Mouse (Mus musculus): ENCODE data around the gene Ptprn2.

Gene Ptprn2

DNA sequence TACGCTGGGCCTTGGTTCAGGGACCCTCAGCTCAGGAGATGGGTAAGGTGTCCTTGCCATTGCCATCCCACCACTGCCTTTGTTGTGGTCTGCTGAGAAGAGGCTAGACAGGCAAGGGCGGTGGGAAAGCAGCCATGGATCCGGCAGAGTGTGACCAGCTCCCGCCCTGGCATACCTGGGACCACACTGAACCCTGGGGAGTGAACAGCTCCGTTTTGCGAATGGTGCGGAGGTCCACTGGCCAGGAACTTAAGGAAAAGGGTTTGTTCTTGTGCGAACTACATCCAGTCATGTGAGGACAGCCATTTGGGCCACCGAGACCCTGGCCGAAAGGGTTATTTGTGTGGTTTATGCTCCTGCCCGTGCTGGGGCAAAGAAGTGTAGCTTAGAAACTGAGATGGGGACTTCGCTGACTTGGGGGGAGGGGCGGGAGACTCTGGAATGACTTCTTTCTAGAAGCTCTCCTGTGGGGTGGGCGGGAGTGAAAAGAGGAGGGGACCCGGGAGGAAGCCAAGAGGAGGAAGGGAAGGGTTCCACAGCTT lies 674.2 kb downstream of the Ptprn2 start:
- DNase-seq (ENCODE audit: low spot score in 2 of 2), result no peak

DNA sequence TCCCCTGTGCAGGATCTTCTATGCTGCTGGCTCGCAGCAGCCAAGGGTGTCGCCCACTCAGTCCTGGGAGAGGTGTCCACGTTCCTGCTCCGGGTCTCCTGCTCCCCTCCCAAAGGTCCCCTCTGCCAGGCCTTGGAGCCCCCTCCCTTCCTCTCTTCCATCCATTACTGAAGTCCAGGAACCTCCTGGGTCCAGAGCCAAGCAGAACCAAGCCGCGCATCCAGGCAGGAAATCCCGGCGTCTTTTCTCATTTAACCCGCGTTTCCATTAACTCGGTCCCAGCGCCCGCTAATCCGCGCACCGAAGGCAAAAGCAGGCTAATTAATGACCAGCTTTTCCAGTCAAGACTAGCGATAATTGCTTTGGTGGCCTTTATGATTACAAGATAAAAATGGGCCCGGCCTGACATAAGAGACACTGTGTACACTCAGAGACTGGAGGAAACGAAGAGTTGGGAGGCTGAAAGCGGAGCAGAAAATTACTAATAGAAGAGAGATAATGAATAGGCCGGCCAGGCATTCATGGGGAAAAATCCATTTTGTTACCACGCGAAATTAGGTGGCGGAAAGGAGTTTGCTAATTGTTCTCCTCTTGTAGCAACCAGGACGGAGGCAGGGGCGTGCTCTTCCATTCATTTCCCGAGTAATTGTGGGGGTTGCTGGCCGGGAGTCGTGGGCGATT lies 674.8 kb downstream of the Ptprn2 start:
- no peak for DNase-seq (ENCODE audit: low spot score in 2 of 2)

DNA sequence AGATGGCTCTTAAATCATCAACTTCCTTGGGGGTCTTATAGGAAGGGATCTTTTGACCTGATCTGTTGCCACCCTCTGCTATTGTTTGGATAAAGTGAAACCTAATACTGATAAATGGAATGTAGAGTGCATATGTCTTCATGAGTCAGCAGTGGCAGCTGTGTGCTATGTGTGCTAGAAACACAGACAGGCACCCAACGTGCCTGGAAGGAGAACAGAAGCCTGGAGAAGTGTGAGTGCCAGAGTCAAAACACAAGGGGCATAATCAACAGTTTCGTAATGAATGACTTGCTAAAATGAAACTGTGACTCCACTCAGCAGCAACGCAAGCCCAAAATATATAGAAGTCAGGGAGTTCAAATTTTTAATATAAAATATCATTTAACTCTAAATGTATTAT lies 676.7 kb downstream of the Ptprn2 start:
- DNase-seq (ENCODE audit: low spot score in 2 of 2), result no peak

DNA sequence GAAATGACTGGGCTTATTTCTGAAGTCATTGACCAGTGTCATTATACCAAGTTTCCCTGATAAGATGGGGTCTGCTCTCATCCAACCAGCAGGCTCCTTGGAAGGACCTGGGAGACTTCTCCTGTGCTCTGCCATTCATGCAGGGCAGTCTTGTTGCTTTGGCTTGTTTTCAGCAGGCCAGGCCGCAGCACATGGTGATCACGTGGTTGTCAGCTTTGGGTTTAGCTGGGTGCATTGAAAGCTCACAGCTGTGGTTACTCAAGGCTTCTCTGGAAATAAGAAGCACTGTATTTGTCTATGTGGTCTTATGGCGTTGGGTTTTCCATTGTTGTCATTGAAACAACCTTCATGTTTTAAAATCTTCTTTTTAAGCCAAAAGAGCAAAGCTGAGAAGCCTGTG lies 678.3 kb downstream of the Ptprn2 start:
- no peak for DNase-seq (ENCODE audit: low spot score in 2 of 2)

DNA sequence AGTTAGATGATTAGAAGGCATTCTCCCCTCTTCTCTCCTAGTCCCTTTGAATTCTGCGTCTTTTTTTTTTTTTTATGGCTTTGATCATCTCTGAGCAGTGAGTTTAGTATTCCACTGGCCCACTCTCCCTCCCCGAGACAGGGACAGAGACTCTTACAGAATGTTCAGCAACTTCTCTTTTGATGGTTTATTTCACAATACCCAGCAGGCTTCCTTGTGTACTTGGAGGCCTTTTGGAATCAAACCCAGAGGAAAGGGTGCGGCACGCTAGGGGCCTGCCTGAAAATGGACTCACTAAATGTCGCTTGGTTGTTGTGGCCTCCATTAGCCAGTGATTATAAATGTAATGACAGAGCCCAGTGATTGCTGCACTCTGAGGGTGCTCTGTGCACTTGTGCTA lies 680.7 kb downstream of the Ptprn2 start:
- no peak for DNase-seq (ENCODE audit: low spot score in 2 of 2)

DNA sequence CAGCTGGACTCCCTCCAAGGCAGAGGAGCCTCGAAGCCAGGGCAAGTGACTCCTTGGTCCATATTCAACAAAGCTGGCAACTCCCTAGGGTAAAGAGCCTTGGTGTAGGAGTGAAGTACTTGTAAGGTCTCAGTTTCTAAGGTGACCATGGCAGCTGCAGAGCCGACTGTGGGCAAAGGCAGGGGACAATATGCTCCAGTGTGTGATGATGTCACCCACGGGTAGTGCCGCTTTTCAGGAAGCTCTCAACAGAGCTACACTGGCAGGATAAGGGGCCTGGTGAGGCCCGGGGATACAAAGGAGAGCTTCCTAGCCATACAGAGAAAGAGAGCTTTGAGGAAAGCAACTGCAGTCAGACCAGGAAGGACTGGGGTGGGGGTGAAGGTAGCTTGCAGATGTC lies 684.1 kb downstream of the Ptprn2 start:
- no peak for DNase-seq (ENCODE audit: low spot score in 2 of 2)

DNA sequence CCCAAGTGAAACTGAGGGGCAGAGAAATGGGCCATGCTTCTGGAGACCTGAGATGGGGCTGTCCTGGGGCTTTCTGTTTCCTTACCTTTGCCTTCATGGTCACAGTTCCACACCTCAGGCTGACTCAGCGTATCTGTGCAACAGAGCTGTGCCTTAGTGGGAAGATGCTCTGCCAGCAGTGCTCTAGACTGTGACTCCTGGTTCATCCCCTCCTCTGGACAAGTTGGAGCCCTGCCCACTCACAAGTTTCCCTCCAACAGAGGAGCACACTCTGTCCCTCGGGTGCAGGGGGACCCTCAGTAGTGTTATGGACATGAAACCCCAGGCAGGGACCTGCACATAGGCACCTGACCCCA lies 687.0 kb downstream of the Ptprn2 start:
- DNase-seq (ENCODE audit: low spot score in 2 of 2), result no peak

DNA sequence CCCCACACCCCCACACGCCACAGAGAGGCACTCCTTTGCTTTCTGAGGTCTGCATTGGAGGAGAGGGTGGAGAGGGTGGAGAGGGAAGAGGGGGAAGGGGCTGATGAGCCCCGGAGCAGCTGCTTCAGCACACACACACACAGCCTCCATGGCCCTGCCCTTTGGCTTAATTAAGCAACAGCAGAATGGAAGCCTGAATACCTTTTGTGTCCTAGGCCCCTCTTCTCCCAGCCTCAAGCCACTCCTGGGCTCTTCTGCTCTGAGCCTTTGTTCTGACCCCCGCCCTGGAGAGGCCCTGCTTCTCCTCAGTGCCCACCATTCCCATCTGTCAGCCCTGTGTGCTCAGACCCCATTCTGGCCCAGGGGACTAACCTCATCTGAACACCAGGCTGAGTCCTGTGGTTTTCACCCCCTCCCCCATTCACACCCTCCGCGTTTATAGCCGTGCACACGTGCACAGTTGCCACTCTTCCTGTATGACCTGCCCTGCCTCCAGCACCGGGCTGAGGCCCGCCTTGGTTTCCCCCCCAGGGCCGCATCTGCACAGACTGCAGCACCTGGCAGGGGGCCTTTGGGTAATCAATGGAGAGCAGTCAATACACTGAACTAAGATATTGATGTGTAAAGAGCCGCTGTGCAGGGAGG lies 687.5 kb downstream of the Ptprn2 start:
- no peak for DNase-seq (ENCODE audit: low spot score in 2 of 2)

DNA sequence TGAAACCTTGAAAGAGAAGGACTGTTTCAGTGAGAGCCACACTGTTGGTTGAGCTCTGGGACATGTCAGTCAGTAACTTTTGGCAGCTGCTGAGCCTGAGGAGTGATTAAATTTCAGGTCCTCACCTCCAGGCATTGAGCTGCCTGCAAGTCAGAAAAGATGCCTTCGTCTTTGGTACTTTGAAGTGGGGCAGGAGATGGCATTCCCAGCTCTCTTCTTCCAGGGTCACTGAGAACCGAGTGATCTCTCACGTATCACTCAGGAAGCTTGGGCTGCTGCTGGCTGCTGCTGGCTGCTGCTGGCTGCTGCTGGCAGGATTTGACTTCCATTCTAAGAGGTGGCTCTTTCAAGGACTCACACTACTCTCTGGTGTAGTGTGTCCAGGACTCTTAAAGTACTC lies 688.7 kb downstream of the Ptprn2 start:
- DNase-seq (ENCODE audit: low spot score in 2 of 2), result no peak

DNA sequence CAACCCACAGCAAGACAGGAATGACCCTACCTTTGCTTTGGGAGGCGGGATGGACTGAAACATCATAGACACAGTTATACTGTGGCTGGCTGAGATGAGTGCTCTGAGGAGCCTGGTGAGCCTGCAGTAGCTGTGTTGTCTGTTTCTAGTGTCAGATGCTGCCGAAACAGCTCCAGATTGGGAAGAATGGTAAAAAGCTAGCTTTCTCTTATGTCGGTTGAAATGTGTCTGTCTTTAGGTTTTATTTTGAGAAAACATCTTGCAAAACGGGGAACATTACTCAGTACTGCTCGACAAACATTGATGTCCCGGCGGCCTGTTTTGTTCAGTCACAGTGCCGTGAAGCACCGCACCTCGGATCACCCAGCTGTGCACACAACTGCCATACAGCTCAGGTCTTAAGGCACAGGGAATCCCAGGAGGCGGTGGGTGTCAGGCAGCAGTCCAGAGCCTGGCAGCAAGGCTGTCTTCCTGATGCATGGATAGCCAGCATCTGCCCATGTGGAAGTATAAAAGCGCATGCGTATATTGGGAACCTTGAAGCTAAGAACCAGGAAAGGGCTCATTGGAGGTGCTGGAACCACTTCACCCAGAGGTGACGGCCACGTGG lies 689.7 kb downstream of the Ptprn2 start:
- no peak for DNase-seq (ENCODE audit: low spot score in 2 of 2)

DNA sequence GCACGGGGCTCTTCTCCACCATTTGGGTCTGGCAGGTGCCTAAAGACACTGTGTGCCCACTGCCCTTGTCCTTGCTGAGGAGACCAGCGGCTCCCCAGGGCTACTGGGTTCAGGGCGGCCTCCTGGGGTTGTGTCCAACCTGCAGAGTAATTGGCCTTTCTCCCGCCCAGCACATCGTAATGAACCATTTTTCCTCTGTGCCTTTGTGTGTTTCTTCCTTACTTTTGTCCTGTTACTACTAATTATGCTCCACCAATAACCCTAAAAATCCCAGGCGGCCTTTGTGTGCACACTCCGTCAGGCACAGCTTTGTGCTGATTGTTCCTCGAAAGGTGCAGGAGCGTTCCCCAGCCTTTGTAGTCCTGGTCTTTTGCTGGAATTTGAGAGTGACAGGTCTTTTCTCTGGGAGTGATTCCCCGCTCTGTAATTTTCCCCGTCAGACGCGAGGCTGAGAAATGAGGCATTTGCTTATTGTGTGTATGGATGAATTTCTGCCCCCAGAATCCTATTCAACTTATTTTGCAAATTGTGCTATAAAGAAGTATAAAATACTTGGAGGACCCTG lies 690.8 kb downstream of the Ptprn2 start:
- DNase-seq (ENCODE audit: low spot score in 2 of 2), result no peak

DNA sequence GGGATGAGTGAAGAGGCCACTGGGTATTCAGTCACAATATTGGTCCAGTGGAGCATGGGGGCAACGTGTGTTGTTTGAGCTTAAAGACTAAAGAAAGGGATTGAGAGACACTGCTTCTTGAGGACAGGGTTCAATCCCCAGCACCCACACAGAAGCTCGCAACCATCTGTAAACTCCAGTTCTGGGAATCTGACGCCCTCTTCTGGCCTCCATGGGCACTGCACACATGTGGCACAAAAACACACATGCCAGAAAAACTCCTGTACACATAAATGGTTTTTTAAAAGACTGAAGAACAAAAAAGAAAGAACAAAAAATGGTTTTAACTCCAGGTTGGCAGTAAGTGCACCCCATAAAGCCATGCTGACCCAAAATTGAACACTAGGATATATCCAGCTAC lies 701.6 kb downstream of the Ptprn2 start:
- DNase-seq (ENCODE audit: low spot score in 2 of 2), result no peak

DNA sequence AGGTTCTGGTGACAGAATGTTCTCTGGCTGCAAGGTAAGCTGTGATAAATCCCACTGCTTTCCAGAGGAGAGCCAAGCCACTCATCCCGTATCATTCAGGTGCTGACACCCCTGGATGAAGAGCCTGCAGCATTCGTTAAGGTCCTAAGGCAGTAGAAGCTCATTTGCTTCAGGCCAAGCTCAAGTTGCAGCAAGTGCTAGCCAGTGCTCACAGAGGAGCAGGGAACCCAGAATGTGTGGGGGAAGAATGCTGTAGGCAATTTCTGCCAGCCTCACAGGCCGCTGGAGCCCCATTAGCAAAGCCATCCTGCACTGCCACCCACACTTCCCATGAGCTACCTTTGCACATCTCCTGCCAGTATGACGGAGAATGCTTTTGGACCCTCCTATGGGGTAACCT lies 706.5 kb downstream of the Ptprn2 start:
- no peak for DNase-seq (ENCODE audit: low spot score in 2 of 2)

DNA sequence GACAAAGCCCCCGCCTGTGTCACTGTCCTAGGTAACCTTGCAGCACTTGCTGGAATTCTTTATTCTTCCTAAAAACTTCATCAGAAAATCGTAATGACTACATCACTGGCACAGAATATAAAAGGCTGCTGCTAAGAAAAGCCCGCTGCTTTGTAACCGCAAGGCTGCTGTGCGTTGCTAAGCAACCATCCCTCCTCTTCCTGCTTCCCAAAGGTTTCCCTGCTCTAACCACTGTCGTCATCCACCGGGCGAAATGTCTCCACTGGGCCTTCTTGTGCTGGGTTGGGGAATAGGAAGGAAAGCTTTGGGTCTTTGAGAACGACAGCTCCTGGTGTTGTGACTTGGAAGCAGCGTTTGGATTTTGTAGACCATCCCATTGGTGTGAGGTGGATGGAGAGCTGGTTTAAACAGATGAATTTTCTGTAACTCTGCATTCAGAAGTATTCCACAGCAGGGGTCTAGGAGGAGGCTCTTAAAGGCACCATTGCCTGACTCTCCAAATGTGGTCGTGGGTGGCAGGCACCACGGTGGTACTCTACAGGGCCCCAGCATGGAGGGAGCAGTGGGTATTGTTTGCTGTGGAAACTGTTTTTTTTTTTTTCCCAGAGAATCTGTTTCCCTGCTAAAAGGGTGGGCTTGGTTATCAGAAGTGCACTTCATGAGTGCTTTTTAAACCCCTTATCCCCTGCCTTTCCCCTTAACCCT lies 711.4 kb downstream of the Ptprn2 start:
- no peak for DNase-seq (ENCODE audit: low spot score in 2 of 2)

DNA sequence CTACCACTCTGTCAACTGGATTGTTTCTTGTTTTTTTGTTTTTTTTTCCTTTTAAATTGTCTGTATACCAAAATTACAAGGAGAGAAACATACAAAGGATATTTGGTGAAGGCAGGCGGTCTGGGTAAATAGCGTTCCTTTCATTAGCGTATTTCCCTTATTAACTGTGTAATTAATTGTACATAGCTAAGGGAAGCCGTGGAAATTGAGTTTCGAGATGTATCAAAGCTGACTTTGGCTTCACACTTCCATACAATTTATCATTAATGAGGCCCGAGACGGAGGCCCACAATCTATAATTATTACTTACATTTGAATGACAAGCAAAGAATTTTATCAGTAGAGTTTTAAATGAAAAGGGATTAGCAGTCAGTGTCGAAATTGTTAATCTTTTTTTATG lies 712.6 kb downstream of the Ptprn2 start:
- no peak for DNase-seq (ENCODE audit: low spot score in 2 of 2)

DNA sequence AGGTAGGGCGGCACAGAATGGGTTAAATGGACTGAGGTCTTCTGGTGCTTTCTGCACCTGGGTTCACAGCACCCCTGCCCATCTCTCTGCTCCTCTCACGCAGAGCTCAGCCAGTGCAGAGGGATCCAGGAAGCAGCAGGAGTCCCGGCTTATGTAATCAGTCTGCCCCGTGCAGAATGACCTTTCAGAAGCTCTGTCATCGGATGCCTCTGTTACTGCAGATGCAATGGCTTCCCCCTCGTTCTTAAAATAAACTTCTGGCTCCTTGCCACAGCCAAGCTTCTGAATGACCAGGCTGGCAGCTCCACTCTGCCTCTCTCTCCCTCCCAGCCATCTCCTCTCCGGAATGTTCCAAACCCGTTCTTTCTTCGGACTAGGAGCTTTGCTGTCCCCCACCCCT lies 714.6 kb downstream of the Ptprn2 start:
- DNase-seq (ENCODE audit: low spot score in 2 of 2), result peak in 1 of 2 experiments; percentile 34

DNA sequence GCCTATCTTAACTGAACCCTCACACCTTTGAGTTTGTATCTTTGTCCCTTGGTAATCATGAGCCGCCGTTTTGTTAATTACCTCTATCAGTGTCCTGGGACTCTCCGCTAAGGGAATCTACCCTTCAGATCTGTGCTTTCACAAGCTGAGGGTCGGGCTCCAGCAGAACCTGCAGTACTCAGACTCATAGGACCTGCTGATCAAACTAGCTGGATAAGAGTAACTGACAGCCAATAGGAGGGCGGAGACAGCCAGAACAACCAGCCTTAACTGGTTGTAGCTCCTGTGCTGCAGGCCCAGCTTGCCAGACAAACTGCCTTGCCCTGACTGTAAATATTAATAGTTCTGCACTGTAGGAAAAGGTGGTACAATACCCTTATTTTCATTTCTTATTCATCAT lies 715.1 kb downstream of the Ptprn2 start:
- no peak for DNase-seq (ENCODE audit: low spot score in 2 of 2)

DNA sequence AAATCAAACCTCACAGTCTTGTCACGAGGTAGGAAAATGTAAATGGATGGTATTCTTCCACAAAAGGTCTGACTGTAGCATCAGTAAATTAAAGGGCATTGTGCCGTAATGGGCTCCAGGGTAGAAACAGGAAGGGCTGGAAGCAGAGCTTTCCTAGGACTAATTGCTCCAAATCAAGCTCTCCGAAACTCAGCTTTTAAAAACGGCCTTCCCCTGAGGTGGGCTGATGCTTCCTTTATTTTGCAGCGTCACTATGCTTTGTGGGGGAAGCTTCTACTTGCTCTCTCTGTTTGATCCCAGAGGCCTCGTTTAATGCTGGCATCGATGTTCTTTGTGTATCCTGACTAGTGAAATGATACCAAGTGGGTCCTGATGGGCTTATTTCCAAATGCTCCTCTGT lies 718.0 kb downstream of the Ptprn2 start:
- DNase-seq (ENCODE audit: low spot score in 2 of 2), result no peak

DNA sequence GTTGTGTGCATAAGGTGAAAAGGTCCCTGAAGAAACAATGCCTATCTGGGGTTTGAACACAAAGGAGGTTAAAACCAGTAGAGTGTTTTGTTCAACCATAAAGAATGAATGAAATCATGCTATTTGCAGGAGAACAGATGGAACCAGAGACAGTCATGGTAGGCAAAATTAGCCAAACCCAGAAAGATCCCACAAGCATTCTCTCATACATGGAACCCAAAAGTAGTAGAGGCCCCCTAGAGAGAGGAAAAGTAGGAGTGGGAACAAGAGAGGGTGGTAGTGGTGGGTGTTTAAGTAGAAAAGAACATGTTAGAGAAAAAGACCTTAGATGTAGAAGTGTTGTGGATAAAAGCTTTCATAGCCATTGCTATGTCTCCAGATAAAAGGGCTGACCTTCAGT lies 719.4 kb downstream of the Ptprn2 start:
- no peak for DNase-seq (ENCODE audit: low spot score in 2 of 2)

DNA sequence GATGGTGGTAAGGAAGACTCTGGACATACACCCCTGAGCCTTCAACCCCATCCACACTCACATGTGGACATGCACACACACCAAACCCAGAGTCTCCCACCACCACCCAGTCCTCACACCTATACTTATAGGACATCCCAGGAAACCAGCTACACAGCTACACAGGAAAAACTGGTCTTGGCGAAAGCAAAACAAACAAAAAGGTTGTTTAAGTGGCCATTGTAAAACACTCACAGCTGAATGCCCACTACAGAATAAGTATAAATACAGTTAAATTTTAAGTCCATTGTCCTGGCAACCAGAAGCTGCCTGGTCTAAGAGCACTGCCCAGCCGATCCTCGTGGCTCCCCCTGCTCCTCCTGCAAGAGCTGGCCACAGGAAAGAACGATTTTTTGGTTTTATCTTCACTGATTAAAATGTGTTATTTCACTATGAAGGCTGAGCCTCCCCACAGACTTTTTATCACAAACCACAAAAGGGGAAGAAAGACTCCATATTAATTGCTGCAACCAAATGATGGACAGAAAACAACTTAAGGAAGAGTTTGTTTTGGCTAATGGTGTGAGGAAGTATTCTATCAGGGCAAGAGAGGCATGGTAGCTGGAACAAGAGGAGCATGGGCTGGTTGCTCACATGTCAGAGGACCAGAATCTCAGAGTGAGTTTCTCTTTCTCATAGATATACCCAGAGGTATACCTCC lies 722.1 kb downstream of the Ptprn2 start:
- DNase-seq (ENCODE audit: low spot score in 2 of 2), result no peak

DNA sequence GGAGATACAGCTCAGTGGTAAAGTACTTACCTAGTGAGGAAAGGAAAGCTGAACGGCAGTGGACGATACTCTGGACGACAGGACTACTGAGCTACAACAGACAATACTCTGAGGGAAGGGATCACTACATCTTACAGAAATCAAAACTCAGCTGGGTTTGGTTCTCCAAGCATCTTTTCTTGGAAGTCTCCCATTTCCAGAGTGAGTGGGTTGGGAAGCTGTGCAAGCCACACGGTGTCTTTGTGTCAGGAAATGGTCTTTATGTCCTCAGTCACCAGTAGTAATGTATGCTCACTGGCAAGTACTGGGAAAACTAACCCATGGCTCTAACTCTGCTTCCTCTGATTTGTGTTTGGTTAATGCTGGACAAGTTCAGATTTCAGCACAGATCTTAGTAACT lies 724.9 kb downstream of the Ptprn2 start:
- DNase-seq (ENCODE audit: low spot score in 2 of 2), result no peak

DNA sequence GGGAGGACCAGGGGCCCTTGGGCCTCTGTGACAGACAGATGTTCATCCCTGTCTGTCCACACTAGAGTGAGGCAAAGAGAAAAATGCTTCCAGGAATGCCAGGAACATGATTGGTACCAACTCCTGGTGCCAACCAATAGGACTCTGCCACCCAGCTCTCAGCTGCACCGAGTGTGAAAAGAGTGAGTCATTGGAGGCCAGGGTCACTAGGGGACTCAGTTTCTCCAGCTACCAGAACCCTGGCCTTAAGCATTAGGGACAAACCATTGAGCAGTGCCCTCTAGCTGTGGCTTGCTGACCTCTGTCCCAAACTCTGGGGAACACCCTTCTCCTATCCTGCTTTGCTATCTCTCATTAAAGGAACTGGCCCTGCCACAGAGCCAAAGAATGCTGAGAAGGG lies 728.0 kb downstream of the Ptprn2 start:
- DNase-seq (ENCODE audit: low spot score in 2 of 2), result no peak
